Mouse (Mus musculus): Measurements from ENCODE around the gene Exd2. TPM values are rescaled to one million over a fixed set of nuclear protein-coding genes. Genes with fewer than 3 reads are reported as not detected.
"Not testable (repeated sequence)": the region's sequence is repeated elsewhere in the genome, so short reads cannot be mapped to it uniquely, and the experiment has no call there.

Gene Exd2
- polyA plus RNA-seq, 1 experiment from 2014 or later = 35.9 TPM

DNA sequence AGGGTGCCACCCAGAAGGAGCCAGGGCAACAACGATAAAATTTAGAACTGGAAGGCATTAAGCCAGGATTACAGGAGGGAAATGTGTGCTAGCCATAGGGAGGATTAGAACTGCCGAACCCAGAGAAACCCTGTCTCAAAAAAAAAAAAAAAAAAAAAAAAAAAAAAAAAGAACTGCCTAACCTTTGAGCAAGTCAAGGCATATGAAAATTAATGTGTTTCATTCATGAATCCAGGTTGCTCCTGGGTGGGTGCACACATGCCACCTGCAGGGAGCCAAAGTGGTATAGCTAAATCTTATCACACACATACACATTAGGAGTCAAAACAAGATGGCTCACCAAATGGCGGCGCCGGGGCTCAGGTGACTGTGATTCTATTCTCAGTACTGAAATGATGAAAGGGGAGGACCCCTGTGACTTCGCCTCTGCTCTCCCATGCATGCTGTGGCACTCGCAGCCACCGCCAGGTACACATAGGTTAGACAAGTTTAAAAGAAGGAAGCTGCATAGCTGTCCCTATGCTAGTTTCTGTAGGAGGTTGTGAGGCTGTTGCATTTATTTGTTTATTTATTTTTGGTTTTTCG lies 18.3 kb upstream of the Exd2 start:
- no peaks in the 10 kb centered on the region for H3K4me1 ChIP-seq (replicated peaks)
- 81% methylated on average over 9 of the region's 9 CpGs for WGBS
- H3K36me3 ChIP-seq = no peaks in the 10 kb centered on the region
- no peaks in the 10 kb centered on the region for H3K9me3 ChIP-seq
- no peak overlapping the region for H3K27ac ChIP-seq
- H3K4me2 ChIP-seq = no peak overlapping the region
- H3K27me3 ChIP-seq = no peaks in the 10 kb centered on the region
- H3K9ac ChIP-seq (replicated peaks) = no peak overlapping the region
- H3K4me3 ChIP-seq (replicated peaks) = no peak overlapping the region
- ATAC-seq (ENCODE audit: insufficient number of reproducible peaks, insufficient read depth, low FRiP score, low TSS enrichment, low read depth) = no peak

DNA sequence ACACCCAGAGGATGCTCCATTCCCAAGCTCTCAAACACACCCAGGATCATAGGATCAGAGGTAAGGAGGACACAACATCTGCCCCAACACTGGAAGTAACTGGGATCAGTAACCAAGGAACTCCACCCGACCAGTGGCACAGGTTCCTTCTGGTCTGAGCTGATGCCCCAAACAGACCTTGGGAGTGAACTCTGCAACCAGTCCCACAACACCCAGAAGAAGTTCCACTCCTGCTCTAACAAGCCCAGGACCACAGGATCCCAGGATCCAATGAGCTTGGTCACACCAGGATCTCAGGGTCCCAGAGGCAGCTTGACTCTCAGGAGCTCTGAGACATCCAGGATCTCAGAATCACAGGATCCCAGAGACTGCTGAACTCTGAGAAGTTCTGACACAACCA lies 9.4 kb upstream of the Exd2 start:
- no peak overlapping the region for H3K9ac ChIP-seq (replicated peaks)
- no peak overlapping the region for H3K4me2 ChIP-seq
- no peak for ATAC-seq (ENCODE audit: insufficient number of reproducible peaks, insufficient read depth, low FRiP score, low TSS enrichment, low read depth)
- WGBS = 89% methylated on average over 1 of the region's 1 CpGs
- no peaks in the 10 kb centered on the region for H3K4me1 ChIP-seq (replicated peaks)
- no peaks in the 10 kb centered on the region for H3K36me3 ChIP-seq
- H3K4me3 ChIP-seq (replicated peaks) = no peak overlapping the region
- no peak overlapping the region for H3K27ac ChIP-seq
- no peaks in the 10 kb centered on the region for H3K27me3 ChIP-seq
- H3K9me3 ChIP-seq = no peaks in the 10 kb centered on the region

DNA sequence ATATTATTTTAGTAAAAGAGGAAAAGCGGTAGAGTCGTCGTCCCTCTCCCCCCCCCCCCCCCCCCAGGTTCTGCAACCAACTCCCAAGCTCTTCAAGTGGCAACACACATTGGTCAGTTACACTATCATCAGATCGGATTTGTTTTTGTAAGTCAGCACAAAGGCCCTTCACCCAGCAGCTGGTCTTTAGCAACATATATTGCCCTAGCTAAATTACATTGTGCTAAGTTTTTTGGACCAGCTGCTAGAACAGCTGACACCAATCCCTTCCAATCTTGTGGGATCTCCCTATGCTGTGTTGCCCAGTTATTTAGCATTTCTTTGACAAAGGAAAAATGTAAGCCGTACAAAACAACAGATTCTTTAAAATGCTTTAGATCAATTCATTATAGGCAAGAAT lies 4.9 kb upstream of the Exd2 start:
- 82% methylated on average over 5 of the region's 5 CpGs for WGBS
- ATAC-seq (ENCODE audit: insufficient number of reproducible peaks, insufficient read depth, low FRiP score, low TSS enrichment, low read depth) = no peak

DNA sequence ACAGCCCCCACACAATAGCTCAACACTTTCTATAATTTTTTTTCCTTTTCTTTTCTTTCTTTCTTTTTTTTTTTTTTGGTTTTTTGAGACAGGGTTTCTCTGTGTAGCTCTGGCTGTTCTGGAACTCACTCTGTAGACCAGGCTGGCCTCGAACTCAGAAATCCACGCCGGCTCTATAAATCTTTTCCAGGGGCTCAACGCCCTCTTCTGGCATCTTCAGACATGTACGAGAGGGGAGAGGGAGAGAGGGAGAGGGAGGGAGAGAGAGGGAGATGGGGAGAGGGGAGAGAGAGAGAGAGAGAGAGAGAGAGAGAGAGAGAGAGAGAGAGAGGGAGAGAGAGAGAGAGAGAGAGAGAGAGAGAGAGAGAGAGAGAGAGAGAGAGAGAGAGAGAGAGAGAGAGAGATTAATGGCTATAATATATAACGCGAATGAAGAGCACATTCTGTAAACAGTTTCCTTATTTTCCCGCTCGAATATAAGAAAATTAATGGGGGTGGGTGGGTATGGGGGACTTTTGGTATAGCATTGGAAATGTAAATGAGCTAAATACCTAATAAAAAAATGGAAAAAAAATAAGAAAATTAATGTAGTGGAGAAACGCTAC lies 501 bp upstream of the Exd2 start:
- H3K4me1 ChIP-seq (replicated peaks); H3K9ac ChIP-seq (replicated peaks); H3K27me3 ChIP-seq; ATAC-seq (ENCODE audit: insufficient number of reproducible peaks, insufficient read depth, low FRiP score, low TSS enrichment, low read depth); H3K9me3 ChIP-seq; H3K36me3 ChIP-seq: not testable (repeated sequence)
- H3K4me3 ChIP-seq (replicated peaks) = peak overlapping the region; percentile 82
- H3K27ac ChIP-seq = peak overlapping the region; percentile 87; the same call in 1 of the 2 replicates
- H3K4me2 ChIP-seq = peak overlapping the region; percentile 75
- WGBS = 12% methylated on average over 10 of the region's 10 CpGs

More for the DNA sequence above, 4.9 kb upstream of the Exd2 start:
- H3K36me3 ChIP-seq = no peaks in the 10 kb centered on the region
- H3K9ac ChIP-seq (replicated peaks) = no peak overlapping the region
- no peaks in the 10 kb centered on the region for H3K27me3 ChIP-seq
- H3K4me2 ChIP-seq = no peak overlapping the region
- no peak overlapping the region for H3K4me3 ChIP-seq (replicated peaks)
- H3K9me3 ChIP-seq = no peaks in the 10 kb centered on the region
- no peaks in the 10 kb centered on the region for H3K4me1 ChIP-seq (replicated peaks)
- no peak overlapping the region for H3K27ac ChIP-seq

DNA sequence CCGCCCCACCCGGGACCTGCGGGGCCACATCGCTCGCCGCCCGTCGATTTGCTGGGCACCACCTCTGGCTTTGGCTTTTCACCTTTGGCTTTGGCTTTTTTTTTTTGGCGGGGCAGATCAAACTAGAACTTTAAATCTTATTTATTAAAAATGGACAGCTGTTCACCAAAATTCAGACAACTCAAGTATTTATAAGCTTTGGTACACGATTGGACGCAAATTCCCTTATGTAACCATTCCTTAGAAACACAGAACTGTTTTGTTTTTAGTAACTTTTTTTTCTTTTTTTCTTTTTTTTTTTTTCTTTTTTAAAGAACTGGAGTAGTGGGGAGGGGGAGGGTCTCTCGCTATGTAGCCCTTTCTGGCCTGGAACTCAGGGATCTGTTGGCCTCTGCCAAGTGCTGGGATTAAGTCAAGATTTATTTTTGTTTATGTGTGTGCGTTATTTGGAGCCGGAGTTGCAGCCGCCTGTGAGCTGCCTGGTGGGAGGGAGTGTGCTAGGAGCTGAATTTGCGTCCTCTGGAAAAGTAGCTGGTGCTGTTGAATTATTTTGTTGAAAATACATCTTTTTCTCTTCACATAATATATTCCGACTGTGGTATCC lies 873 bp downstream of the Exd2 start:
- Histone ChIP-seq H3K9me3 (no peaks in the 10 kb centered on the region), H3K27ac (peak overlapping the region; percentile 87), H3K4me1 (replicated peaks) (0 out of 2 replicates have a peak, but pooled peaks cover 7% of the 10 kb centered on the region), H3K36me3 (no peaks in the 10 kb centered on the region), H3K9ac (replicated peaks) (peak overlapping the region; percentile 76), H3K4me2 (peak overlapping the region; percentile 75), H3K27me3 (no peaks in the 10 kb centered on the region), H3K4me3 (replicated peaks) (peak overlapping the region; percentile 82)
- no peak for ATAC-seq (ENCODE audit: insufficient number of reproducible peaks, insufficient read depth, low FRiP score, low TSS enrichment, low read depth)
- WGBS = 9% methylated on average over 17 of the region's 17 CpGs

DNA sequence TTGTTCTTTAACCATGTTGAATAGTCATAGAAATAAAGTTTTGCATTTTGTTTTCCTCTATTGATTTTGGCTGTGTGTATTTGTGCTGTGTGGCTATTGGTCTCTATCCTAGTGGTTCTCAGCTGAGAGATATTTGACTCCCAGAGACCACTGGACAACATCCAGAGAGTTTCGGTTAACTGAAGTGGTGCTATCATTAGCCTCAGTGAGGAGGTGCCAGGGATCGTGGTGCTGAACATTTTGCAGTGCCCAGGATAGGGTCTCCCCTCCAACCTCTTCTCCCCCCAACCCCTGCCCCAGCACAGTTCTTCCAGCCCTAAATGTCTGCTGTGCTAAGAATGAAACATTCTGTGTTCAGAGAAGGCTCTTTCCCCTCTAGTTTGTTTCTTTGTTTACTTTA lies 7.3 kb downstream of the Exd2 start:
- Histone ChIP-seq H3K36me3 (no peaks in the 10 kb centered on the region), H3K9ac (replicated peaks) (no peak overlapping the region), H3K4me2 (no peak overlapping the region), H3K27ac (no peak overlapping the region), H3K4me1 (replicated peaks) (no peaks in the 10 kb centered on the region), H3K27me3 (no peaks in the 10 kb centered on the region), H3K9me3 (no peaks in the 10 kb centered on the region), H3K4me3 (replicated peaks) (no peak overlapping the region)
- no peak for ATAC-seq (ENCODE audit: insufficient number of reproducible peaks, insufficient read depth, low FRiP score, low TSS enrichment, low read depth)
- WGBS = 91% methylated on average over 2 of the region's 2 CpGs

DNA sequence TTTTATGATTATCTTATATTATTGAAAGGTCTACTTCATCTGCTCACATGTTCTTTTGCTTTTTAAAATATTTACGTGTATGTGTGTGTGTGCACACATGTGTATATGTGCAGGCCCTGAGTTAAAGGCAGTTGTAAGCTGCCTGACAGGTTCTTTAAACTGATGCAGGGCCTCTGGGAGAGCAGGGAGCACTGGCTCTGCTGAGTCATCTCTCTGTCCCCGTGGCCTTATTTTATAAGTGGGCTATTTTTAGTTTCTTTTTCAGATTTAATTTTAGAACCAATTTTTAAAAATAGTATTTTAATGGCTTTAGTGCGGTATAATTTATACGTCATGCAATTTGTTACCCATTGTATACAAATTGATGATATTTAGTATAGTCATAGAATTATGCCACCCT lies 9.0 kb downstream of the Exd2 start:
- Histone ChIP-seq H3K27me3 (no peaks in the 10 kb centered on the region), H3K4me3 (replicated peaks) (no peak overlapping the region), H3K9me3 (no peaks in the 10 kb centered on the region), H3K9ac (replicated peaks) (no peak overlapping the region), H3K27ac (no peak overlapping the region), H3K36me3 (peaks cover 5% of the 10 kb centered on the region; the same call in 1 of the 2 replicates), H3K4me2 (no peak overlapping the region), H3K4me1 (replicated peaks) (no peaks in the 10 kb centered on the region)
- 77% methylated on average over 4 of the region's 4 CpGs for WGBS
- ATAC-seq (ENCODE audit: insufficient number of reproducible peaks, insufficient read depth, low FRiP score, low TSS enrichment, low read depth) = no peak

DNA sequence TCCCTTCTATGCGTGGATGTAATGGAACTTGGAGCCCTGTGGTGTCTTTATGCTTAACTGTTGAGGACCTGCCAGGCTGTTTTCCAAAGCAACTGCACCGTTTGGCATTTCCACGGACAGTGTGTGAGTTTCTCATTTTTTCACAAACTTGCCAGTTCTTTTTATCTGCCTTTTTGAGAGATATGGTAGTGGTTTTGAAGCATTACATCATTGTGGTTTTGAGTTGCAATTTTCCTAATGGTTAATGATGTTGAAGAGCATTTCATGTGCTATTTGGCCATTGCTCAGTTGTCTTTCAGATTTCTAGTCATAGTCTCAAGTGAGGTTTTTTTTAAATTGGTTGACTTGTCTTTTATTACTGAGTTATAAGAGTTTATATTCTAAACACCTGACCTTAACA lies 10.8 kb downstream of the Exd2 start:
- Histone ChIP-seq H3K36me3 (peaks cover 6% of the 10 kb centered on the region; the same call in 1 of the 2 replicates), H3K9ac (replicated peaks) (no peak overlapping the region), H3K4me1 (replicated peaks) (no peaks in the 10 kb centered on the region), H3K27me3 (no peaks in the 10 kb centered on the region), H3K27ac (no peak overlapping the region), H3K4me2 (no peak overlapping the region), H3K4me3 (replicated peaks) (no peak overlapping the region), H3K9me3 (no peaks in the 10 kb centered on the region)
- ATAC-seq (ENCODE audit: insufficient number of reproducible peaks, insufficient read depth, low FRiP score, low TSS enrichment, low read depth) = no peak
- WGBS = 84% methylated on average over 3 of the region's 3 CpGs

DNA sequence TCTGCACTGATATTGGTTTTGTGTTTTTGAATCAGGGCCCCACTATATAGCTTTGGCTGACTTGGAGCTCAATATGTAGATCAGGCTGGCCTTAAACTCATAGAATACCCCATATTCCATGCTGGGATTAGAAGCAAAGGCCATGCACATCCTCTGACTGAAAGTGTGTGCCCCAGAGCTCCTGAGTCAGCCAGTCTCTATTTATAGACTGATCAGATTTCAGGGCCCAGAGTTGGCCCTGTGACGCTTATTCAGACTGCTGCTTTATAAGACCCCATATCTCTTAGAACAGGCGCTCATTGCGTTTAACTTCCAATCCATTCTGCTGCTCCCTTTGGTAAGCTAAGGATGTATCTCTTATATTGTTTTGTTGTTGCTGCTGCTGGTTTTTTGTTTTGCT lies 17.1 kb downstream of the Exd2 start:
- Histone ChIP-seq H3K9me3 (no peaks in the 10 kb centered on the region), H3K4me3 (replicated peaks) (no peak overlapping the region), H3K27ac (no peak overlapping the region), H3K4me2 (no peak overlapping the region), H3K36me3 (peaks cover 48% of the 10 kb centered on the region), H3K9ac (replicated peaks) (no peak overlapping the region), H3K4me1 (replicated peaks) (no peaks in the 10 kb centered on the region), H3K27me3 (no peaks in the 10 kb centered on the region)
- no peak for ATAC-seq (ENCODE audit: insufficient number of reproducible peaks, insufficient read depth, low FRiP score, low TSS enrichment, low read depth)
- 75% methylated on average over 3 of the region's 3 CpGs for WGBS

DNA sequence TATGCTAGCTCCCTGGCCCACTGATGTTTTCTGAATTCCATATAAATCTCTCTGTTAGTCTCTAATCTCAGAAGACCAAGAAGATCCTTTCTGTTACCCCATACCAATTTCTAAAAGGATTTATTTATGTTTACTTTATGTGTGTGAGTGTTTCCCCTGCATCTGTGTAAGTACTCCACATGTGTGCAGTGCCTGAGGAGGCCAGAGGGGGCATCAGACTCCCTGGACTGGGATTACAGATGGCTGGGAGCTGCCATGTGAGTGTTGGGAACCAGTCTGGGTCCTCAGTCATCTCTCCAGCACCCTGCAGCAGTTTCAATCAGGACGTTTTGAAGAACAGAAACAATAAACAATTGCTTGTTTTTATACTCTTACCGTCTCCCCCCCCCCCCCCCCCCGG lies 20.5 kb downstream of the Exd2 start:
- no peak overlapping the region for H3K4me2 ChIP-seq
- no peaks in the 10 kb centered on the region for H3K9me3 ChIP-seq
- no peak overlapping the region for H3K4me3 ChIP-seq (replicated peaks)
- WGBS = 82% methylated on average over 3 of the region's 3 CpGs
- ATAC-seq (ENCODE audit: insufficient number of reproducible peaks, insufficient read depth, low FRiP score, low TSS enrichment, low read depth) = no peak
- H3K4me1 ChIP-seq (replicated peaks) = no peaks in the 10 kb centered on the region
- no peak overlapping the region for H3K9ac ChIP-seq (replicated peaks)
- H3K27ac ChIP-seq = no peak overlapping the region
- H3K36me3 ChIP-seq = peaks cover 72% of the 10 kb centered on the region
- H3K27me3 ChIP-seq = no peaks in the 10 kb centered on the region

DNA sequence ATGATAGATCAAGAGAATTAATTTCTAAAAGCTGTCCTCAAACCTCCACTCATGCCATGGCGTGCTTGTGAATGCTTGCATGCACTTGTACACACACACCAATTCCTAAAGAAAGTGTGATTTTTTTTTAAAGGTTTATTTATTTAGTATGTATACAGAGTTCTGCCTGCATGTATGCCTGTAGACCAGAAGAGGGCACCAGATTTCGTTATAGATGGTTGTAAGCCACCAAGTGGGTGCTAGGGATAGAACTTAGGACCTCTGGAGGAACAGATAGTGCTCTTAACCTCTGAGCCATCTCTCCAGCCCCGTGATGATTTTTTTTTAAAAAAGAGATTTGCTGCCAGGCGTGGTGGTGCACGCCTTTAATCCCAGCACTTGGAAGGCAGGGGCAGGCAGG lies 30.4 kb downstream of the Exd2 start:
- Histone ChIP-seq H3K27ac (no peak overlapping the region), H3K4me1 (replicated peaks) (no peaks in the 10 kb centered on the region), H3K4me3 (replicated peaks) (no peak overlapping the region), H3K9ac (replicated peaks) (no peak overlapping the region), H3K27me3 (no peaks in the 10 kb centered on the region), H3K36me3 (peaks cover 61% of the 10 kb centered on the region), H3K4me2 (no peak overlapping the region), H3K9me3 (no peaks in the 10 kb centered on the region)
- 89% methylated on average over 5 of the region's 5 CpGs for WGBS
- no peak for ATAC-seq (ENCODE audit: insufficient number of reproducible peaks, insufficient read depth, low FRiP score, low TSS enrichment, low read depth)

DNA sequence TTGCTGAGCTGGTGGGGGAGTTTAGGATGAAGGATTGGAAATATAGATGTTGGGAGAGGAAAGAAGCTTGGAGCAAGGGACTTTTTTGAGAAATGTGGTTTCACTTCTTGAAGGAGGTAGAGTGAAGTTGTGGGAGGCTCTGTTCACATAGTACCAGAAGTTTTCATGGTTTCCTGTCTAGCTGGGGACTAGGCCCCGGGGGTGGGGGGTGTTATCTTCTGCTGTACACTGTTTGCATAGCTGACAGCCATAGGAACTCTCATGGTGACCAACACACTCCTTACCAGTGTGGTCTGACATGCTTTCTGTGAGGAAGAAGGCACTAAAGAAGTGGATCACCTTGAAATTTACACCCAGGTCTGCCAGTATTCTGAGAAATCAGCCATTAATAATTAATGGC lies 32.8 kb downstream of the Exd2 start:
- no peak overlapping the region for H3K4me2 ChIP-seq
- no peak overlapping the region for H3K4me3 ChIP-seq (replicated peaks)
- no peak overlapping the region for H3K9ac ChIP-seq (replicated peaks)
- H3K27me3 ChIP-seq = no peaks in the 10 kb centered on the region
- 83% methylated on average over 1 of the region's 1 CpGs for WGBS
- H3K27ac ChIP-seq = no peak overlapping the region
- no peak for ATAC-seq (ENCODE audit: insufficient number of reproducible peaks, insufficient read depth, low FRiP score, low TSS enrichment, low read depth)
- H3K4me1 ChIP-seq (replicated peaks) = no peaks in the 10 kb centered on the region
- peaks cover 39% of the 10 kb centered on the region for H3K36me3 ChIP-seq
- no peaks in the 10 kb centered on the region for H3K9me3 ChIP-seq
